Mouse (Mus musculus) layer of hippocampus, postnatal 36 days (tissue): ENCODE data around the gene Lrig3. TPM values are rescaled to one million over a fixed set of nuclear protein-coding genes. Genes with fewer than 3 reads are reported as not detected.

Experiments used
- DNase-seq, 2 experiments: peaks; one replicate each; pipeline ENCODE4 v3.0.0; 2022
- microRNA-seq, 2 experiments: library from miRNA; unstranded; fragments of <30 nt; microRNA quantifications; one replicate each; pipeline ENCODE4 v1.2.0; 2021
- total RNA-seq, 2 experiments: library from RNA; stranded (reverse); gene quantifications; 2 replicates each; pipeline ENCODE4 v1.2.3; 2021

Lrig3 gene
- total RNA-seq, 2 experiments from 2014 or later, result 4.0 to 5.0 TPM

GRCm38 (mm10) chr10:126002818-126003506, 37.0 kb downstream of the Lrig3 start:
- no peak for DNase-seq

DNA sequence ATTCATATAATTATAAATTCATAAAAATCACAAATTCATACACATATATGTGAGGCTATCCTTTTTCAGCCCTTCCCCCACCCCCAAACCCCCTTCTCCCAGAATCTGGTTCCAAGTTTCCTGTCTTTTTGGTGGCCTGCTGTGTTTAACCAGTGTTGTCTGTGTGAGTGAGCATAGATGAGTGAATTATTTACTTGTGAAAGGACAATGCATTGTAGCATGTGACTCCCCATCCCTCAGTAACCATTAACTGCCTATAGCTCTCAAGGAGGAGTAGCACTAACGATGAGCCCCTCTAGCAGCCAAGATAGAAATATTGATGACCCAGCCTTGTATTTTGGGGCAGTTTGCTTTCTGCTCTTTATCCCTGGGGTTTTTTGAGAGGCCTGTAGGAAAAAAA, 37.9 kb downstream of the Lrig3 start:
- DNase-seq, result no peak

DNA sequence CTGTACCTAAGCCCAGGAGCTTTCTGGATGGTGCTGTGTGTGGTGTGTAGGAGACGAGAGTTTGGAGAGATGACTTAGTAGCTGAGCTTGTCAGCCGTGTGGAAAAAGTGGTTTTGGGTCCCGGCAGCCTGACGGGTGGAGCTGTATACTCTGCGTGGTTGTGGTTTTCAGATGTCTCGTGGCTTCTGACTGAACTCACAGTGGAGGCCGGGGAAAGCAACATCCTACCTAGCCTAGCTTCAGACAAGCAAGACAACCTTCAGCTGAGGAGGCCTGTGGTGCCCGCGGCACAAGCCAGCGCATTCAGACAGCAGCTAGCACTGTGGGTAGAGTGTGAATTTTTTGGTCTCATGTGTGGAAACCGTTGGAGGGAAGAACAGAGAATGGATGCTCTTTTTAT, 47.7 kb downstream of the Lrig3 start:
- DNase-seq, result no peak

DNA sequence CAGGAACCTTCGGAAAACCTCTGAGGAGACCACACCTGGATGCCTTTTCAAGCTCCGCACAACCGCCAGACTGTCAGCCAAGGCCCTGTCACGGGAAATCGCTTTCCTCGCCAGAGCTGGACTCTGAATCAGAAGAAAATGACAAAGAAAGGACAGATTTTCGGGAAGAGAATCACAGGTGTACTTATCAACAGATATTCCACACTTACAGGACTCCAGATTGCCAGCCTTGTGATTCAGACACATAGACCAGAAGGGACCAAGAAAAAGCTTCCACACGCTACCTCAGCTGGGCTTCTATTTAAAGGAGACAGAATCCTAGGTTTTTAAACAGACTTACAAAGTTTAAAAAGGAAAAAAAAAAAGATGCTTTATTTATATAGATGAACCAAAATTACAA, 48.7 kb downstream of the Lrig3 start:
- DNase-seq, result no peak

GRCm38 (mm10) chr10:126015644-126016043, 49.7 kb downstream of the Lrig3 start:
- DNase-seq, result no peak

GRCm38 (mm10) chr10:126019350-126019991, 53.5 kb downstream of the Lrig3 start:
- no peak for DNase-seq

DNA sequence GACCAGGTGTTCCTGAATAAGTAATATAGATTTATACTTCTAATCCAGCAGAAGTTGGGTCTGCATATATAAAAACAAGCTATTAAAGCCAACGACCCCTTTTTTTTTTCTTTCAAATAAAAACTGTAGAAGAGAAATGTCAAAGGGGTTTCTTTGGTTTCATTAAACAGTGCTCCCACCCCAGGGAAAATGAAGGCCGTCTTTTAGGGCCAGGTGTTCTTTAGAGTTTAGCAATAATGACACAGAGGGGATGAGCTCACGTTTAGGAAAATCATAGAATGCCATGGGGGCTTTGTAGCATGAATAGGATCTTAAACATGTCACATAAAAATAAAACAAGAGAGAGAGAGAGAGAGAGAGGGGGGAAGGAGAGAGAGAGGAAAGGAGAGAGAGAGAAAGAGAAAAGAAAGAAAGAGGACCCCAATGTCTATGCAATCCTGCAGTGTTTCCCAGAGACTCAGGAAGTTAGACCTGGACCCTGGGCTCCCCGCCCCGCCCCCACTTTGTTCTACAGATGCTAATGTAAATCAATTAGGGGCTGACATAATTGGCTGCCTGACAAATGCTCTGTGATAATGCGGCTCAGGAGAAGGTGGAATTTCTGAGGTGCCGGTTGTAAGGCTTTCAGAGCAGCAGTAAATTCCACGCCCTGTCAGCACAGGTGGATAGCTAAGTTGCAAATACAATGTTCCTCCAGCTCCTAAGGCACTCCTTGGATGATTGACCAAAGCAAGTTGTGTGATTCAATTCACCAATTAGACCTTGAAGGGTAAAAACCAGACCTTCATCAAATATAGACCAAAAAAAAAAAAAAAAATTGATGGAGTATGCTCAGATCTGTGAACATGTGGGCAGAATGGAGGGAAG, 62.8 kb downstream of the Lrig3 start:
- DNase-seq, result no peak

DNA sequence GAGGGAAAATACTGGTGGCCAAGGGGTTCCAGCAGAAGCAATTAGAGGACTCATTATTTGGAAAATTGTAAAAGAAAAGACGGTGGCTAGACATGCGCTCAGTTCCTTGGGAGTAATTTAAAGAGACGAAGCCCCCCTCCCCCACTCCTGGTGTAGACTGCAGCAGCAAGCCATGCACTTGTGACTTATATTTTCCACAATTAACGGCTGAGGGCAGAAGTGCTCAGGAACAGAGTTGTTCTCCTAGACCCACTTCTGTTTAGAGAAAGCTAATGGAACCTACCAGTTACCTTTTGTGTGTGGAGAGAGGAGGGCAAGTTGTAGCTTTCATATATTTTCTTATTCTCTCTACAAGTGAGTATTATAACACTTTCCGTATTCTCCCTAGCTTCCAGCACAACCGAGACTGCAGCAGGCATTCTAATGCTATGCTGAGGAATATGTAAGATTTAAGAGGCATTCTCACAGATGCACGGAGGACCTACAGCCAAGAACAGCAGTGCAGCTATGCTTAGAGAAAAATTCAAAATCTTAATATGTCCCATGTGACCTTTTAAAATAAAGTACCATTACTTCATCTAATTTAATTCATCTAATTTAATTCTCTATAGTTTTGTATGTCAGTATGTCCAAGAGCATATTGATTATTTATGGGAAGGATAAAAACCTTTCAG, 63.6 kb downstream of the Lrig3 start:
- DNase-seq, result no peak

DNA sequence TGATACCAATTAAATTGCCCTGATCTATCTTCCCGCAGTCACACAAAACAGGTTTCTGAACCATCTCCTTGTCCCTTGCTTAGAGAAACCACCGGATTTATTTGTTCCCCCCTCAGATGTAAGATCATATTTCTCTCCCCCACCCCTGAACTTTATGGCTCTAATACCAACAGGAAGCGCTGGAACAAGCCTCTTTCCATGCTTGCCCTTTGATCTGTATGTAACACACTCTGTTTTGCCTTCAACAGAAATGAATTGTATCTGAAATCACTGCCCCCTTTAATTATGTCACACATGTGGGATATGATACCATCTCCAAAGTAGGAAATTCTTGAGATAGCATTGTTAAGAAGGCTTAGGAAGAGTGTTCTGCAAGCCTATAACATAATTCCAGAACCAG, 90.9 kb downstream of the Lrig3 start:
- no peak for DNase-seq

DNA sequence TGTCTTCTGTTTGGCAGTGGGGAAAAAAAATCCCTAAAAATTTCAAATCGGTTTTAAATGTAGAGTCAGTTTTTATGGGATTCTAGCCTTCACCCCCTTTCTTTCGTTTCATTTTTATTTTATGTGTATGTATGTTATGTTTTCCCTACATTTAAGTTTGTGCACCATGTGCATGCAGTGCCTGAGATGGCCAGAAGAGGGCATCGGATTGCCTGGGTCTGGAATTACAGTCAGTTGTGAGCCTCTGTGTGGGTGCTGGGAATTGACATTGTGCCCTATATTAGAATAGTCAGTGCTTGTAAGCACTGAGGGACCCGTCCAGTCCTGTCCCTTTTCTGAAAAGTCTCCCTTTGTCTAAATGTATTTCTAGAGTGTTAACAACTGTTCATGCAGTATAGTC, 96.8 kb downstream of the Lrig3 start:
- no peak for DNase-seq

Small RNAs within 50 kb of the gene (microRNA-seq; reads per million reads assigned to microRNA genes)
- gene Gm22183, result 0 reads per million in 2 experiments
